Mouse (Mus musculus): ENCODE measurements around the gene Chchd3. TPM values are rescaled to one million over a fixed set of nuclear protein-coding genes. Genes with fewer than 3 reads are reported as not detected.

Chchd3 gene
- polyA plus RNA-seq, 1 experiment from 2014 or later: 125 TPM

DNA sequence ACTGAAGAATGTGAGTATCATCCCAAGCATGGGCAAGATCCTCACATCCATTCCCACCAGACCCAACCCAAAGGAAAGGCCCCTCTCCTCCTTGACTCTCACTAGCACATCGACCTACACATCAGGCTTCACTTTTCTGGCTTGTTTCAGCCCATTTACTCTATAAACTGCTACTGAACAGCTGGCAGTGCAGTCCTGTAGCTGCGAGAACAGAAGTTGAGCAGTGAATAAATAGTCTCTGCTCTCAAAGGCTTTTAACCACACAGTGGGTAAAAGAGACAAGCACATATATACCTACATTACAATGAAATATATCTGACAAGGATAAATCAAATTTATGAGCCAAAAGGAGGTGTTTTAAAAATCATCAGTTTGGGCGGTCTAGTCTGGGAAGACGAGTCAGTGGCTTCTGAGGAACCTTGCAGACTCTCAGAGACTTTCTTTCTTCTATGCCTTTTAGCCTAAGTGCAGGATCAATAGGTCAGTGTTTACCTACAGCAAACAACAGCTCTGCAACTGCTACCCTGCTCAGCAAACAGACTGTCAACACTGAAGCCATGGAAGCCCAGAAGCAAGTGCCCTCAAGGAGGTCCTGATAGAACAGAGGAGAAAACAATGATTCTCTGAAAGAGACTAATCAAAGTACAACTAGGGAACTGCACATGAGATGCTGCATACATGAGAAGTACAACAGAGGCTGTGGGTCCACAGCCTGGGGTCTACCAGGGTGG lies 19.5 kb downstream of the Chchd3 start:
- Histone ChIP-seq H3K9ac (ENCODE audit: low read length) (no peak overlapping the region), H3K27ac (ENCODE audit: low read depth) (no peak overlapping the region), H3K4me2 (ENCODE audit: low read length) (no peak overlapping the region), H3K4me3 (ENCODE audit: low read depth, low read length) (no peak overlapping the region), H3K9me3 (ENCODE audit: control insufficient read depth, low read length) (no peaks in the 10 kb centered on the region), H3K4me1 (replicated peaks; ENCODE audit: control insufficient read depth, insufficient read depth, low read length) (no peaks in the 10 kb centered on the region), H3K27me3 (replicated peaks; ENCODE audit: control insufficient read depth, insufficient read depth, low read length) (no peaks in the 10 kb centered on the region), H3K36me3 (ENCODE audit: control insufficient read depth, insufficient read depth, low read length) (peaks cover 14% of the 10 kb centered on the region; the same call in 1 of the 2 replicates)
- ATAC-seq (replicated peaks; ENCODE audit: low FRiP score, low TSS enrichment, low read depth): no peak
- WGBS: 80% methylated on average over 4 of the region's 4 CpGs
- no peak for DNase-seq (ENCODE audit: low spot score)

DNA sequence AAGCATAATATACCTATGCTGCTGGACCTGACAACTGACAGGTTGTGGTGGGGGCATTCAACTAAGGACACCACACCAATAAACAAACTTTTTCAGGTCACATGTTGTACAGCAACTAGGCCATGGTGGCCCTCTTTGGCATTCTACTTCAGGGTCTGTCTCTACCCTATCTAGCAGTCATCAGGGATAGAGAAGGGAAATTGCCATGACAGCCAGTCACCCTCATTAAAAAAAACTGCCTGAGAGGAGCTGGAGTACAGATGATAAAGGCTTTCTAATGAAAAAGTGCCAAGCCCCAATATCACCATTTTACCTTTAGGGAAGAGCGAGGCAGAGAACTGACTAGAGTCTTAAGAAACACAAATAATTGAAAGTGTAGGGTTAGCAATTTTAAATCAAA lies 27.5 kb downstream of the Chchd3 start:
- WGBS: 92% methylated on average over 1 of the region's 1 CpGs
- Histone ChIP-seq H3K36me3 (ENCODE audit: control insufficient read depth, insufficient read depth, low read length) (peaks cover 7% of the 10 kb centered on the region; the same call in 1 of the 2 replicates), H3K9ac (ENCODE audit: low read length) (no peak overlapping the region), H3K4me1 (replicated peaks; ENCODE audit: control insufficient read depth, insufficient read depth, low read length) (no peaks in the 10 kb centered on the region), H3K4me2 (ENCODE audit: low read length) (no peak overlapping the region), H3K4me3 (ENCODE audit: low read depth, low read length) (no peak overlapping the region), H3K27me3 (replicated peaks; ENCODE audit: control insufficient read depth, insufficient read depth, low read length) (no peaks in the 10 kb centered on the region), H3K27ac (ENCODE audit: low read depth) (no peak overlapping the region), H3K9me3 (ENCODE audit: control insufficient read depth, low read length) (no peaks in the 10 kb centered on the region)
- ATAC-seq (replicated peaks; ENCODE audit: low FRiP score, low TSS enrichment, low read depth): no peak
- no peak for DNase-seq (ENCODE audit: low spot score)

DNA sequence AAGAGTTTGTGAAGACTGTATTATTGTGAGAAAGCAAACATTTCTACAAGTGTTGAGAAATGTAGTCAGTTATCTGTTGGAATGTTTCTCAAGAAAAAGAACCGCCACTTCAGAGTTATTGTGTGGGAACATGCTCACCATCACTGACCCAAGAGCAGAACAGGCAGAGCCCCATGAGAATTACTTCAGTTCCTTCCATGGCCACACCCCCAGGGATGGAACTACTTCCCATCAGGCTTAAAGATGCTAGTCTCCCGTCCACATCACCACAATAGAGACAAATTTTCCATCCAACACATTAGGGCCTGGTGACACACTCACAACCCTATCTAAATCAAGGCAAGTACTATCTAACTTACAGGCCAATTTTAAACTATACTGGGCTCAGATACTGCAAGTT lies 28.4 kb downstream of the Chchd3 start:
- Histone ChIP-seq H3K9ac (ENCODE audit: low read length) (no peak overlapping the region), H3K27me3 (replicated peaks; ENCODE audit: control insufficient read depth, insufficient read depth, low read length) (no peaks in the 10 kb centered on the region), H3K4me1 (replicated peaks; ENCODE audit: control insufficient read depth, insufficient read depth, low read length) (no peaks in the 10 kb centered on the region), H3K27ac (ENCODE audit: low read depth) (no peak overlapping the region), H3K9me3 (ENCODE audit: control insufficient read depth, low read length) (no peaks in the 10 kb centered on the region), H3K4me2 (ENCODE audit: low read length) (no peak overlapping the region), H3K36me3 (ENCODE audit: control insufficient read depth, insufficient read depth, low read length) (peaks cover 3% of the 10 kb centered on the region; the same call in 1 of the 2 replicates), H3K4me3 (ENCODE audit: low read depth, low read length) (no peak overlapping the region)
- no peak for DNase-seq (ENCODE audit: low spot score)
- 78% methylated on average over 2 of the region's 2 CpGs for WGBS
- ATAC-seq (replicated peaks; ENCODE audit: low FRiP score, low TSS enrichment, low read depth): no peak

DNA sequence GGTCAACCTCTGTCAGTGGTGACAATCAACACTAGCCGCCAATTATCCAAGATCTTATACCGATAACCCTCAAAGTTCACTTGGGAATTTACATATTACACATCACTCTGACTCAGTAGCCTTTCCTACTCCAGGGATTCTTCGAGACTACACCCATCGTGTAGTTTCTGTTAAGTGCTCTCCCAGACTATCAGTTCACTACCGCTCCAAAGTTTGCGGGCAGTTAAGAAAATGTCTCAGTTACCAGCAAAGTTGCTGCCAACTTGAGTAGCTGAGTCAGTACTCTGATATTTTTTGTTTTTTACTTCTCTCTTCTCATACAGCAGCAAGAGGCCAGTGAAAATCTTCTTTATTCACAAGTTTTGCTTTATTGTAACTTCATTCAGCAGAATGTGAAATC lies 31.8 kb downstream of the Chchd3 start:
- Histone ChIP-seq H3K9ac (ENCODE audit: low read length) (no peak overlapping the region), H3K27me3 (replicated peaks; ENCODE audit: control insufficient read depth, insufficient read depth, low read length) (no peaks in the 10 kb centered on the region), H3K4me3 (ENCODE audit: low read depth, low read length) (no peak overlapping the region), H3K36me3 (ENCODE audit: control insufficient read depth, insufficient read depth, low read length) (no peaks in the 10 kb centered on the region), H3K4me2 (ENCODE audit: low read length) (no peak overlapping the region), H3K4me1 (replicated peaks; ENCODE audit: control insufficient read depth, insufficient read depth, low read length) (no peaks in the 10 kb centered on the region), H3K9me3 (ENCODE audit: control insufficient read depth, low read length) (no peaks in the 10 kb centered on the region), H3K27ac (ENCODE audit: low read depth) (no peak overlapping the region)
- DNase-seq (ENCODE audit: low spot score): no peak
- 94% methylated on average over 6 of the region's 6 CpGs for WGBS
- ATAC-seq (replicated peaks; ENCODE audit: low FRiP score, low TSS enrichment, low read depth): no peak

DNA sequence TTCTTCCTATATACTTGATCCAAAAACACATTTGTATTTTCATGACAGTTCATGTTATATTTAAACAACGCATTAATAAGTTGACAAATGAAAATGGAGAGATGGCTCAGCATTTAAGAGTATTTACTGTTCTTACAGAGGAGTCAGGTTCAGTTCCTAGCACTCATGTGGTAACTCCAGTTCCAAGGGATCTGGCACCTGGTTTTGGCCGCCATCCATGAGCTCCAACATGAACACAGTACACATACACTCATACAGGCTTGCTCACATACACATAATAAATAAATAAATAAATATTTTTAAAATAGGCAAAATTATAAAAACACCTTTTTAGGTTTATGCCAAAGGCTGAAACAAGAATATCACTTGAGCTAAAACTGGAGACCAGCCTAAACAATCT lies 35.0 kb downstream of the Chchd3 start:
- Histone ChIP-seq H3K4me3 (ENCODE audit: low read depth, low read length) (no peak overlapping the region), H3K27ac (ENCODE audit: low read depth) (no peak overlapping the region), H3K4me2 (ENCODE audit: low read length) (no peak overlapping the region), H3K9ac (ENCODE audit: low read length) (no peak overlapping the region), H3K4me1 (replicated peaks; ENCODE audit: control insufficient read depth, insufficient read depth, low read length) (no peaks in the 10 kb centered on the region), H3K27me3 (replicated peaks; ENCODE audit: control insufficient read depth, insufficient read depth, low read length) (no peaks in the 10 kb centered on the region), H3K36me3 (ENCODE audit: control insufficient read depth, insufficient read depth, low read length) (no peaks in the 10 kb centered on the region), H3K9me3 (ENCODE audit: control insufficient read depth, low read length) (no peaks in the 10 kb centered on the region)
- DNase-seq (ENCODE audit: low spot score) (no peak), ATAC-seq (replicated peaks; ENCODE audit: low FRiP score, low TSS enrichment, low read depth) (no peak)
- 93% methylated on average over 2 of the region's 2 CpGs for WGBS

DNA sequence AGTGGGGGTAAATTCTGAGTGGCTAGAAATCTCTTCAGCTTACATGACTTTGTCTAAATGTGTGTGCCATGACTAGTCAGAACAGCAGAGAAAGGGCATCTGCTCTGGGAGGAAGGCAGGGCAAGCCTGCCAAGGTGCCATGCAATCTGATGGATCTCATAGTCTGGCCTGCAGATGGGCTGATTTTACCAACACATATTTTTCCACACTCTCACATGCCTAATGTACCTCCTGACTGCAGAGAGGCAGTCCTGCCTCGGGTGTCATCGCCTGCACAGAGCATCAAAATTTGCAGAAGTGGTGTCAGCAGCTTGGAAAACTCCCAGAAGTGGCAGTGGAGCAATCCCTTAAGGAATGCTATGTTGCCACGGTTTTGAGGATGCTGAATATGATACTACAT lies 55.5 kb downstream of the Chchd3 start:
- H3K27ac ChIP-seq (ENCODE audit: low read depth): no peak overlapping the region
- H3K4me1 ChIP-seq (replicated peaks; ENCODE audit: control insufficient read depth, insufficient read depth, low read length): no peaks in the 10 kb centered on the region
- H3K9ac ChIP-seq (ENCODE audit: low read length): no peak overlapping the region
- no peaks in the 10 kb centered on the region for H3K27me3 ChIP-seq (replicated peaks; ENCODE audit: control insufficient read depth, insufficient read depth, low read length)
- ATAC-seq (replicated peaks; ENCODE audit: low FRiP score, low TSS enrichment, low read depth) (no peak), DNase-seq (ENCODE audit: low spot score) (no peak)
- WGBS: 75% methylated on average over 3 of the region's 3 CpGs
- H3K4me3 ChIP-seq (ENCODE audit: low read depth, low read length): no peak overlapping the region
- peaks cover 5% of the 10 kb centered on the region; the same call in 1 of the 2 replicates for H3K36me3 ChIP-seq (ENCODE audit: control insufficient read depth, insufficient read depth, low read length)
- H3K9me3 ChIP-seq (ENCODE audit: control insufficient read depth, low read length): no peaks in the 10 kb centered on the region
- no peak overlapping the region for H3K4me2 ChIP-seq (ENCODE audit: low read length)

DNA sequence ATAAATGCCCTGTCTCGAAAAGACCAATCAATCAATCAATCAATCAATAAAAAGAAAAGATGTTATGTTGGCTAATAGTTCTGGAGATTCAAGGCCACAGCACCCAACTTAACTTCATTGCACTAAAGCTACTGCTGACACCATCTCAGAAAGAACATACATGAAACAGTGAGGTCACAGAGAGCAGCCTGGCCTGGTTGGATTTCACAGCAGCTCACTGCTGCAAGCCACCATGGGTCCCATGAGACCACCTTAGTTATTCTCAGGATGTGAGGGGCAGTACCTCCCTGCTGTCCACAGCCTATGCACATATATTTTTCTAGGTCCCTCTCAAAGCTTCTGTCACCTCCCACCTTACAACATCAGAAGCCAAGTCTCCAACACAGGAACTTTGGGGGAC lies 57.1 kb downstream of the Chchd3 start:
- H3K4me2 ChIP-seq (ENCODE audit: low read length): no peak overlapping the region
- no peak for ATAC-seq (replicated peaks; ENCODE audit: low FRiP score, low TSS enrichment, low read depth)
- H3K9ac ChIP-seq (ENCODE audit: low read length): no peak overlapping the region
- WGBS: 70% methylated on average over 1 of the region's 1 CpGs
- H3K9me3 ChIP-seq (ENCODE audit: control insufficient read depth, low read length): no peaks in the 10 kb centered on the region
- no peaks in the 10 kb centered on the region for H3K4me1 ChIP-seq (replicated peaks; ENCODE audit: control insufficient read depth, insufficient read depth, low read length)
- no peak for DNase-seq (ENCODE audit: low spot score)
- H3K27me3 ChIP-seq (replicated peaks; ENCODE audit: control insufficient read depth, insufficient read depth, low read length): no peaks in the 10 kb centered on the region
- no peak overlapping the region for H3K27ac ChIP-seq (ENCODE audit: low read depth)
- peaks cover 5% of the 10 kb centered on the region; the same call in 1 of the 2 replicates for H3K36me3 ChIP-seq (ENCODE audit: control insufficient read depth, insufficient read depth, low read length)
- no peak overlapping the region for H3K4me3 ChIP-seq (ENCODE audit: low read depth, low read length)

DNA sequence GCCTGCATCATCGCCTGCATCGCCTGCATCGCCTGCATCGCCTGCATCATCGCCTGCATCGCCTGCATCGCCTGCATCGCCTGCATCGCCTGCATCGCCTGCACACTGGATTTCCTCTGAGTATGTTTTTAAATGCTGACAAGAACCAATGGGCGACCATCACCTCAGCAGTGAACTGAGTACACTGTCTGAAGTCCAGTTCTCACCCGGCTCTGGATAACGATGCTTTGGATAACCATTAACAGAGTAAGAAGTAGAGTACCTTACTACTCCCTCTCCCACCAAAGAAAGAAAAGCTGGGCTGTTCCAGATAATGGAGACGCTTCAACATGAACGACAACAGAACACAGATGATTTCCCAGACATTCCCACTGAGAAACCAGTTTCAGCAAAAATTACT lies 58.8 kb downstream of the Chchd3 start:
- DNase-seq (ENCODE audit: low spot score) (no peak), ATAC-seq (replicated peaks; ENCODE audit: low FRiP score, low TSS enrichment, low read depth) (no peak)
- WGBS: 91% methylated on average over 15 of the region's 15 CpGs
- Histone ChIP-seq H3K4me1 (replicated peaks; ENCODE audit: control insufficient read depth, insufficient read depth, low read length) (no peaks in the 10 kb centered on the region), H3K4me2 (ENCODE audit: low read length) (no peak overlapping the region), H3K9me3 (ENCODE audit: control insufficient read depth, low read length) (no peaks in the 10 kb centered on the region), H3K36me3 (ENCODE audit: control insufficient read depth, insufficient read depth, low read length) (no peaks in the 10 kb centered on the region), H3K9ac (ENCODE audit: low read length) (no peak overlapping the region), H3K4me3 (ENCODE audit: low read depth, low read length) (no peak overlapping the region), H3K27ac (ENCODE audit: low read depth) (no peak overlapping the region), H3K27me3 (replicated peaks; ENCODE audit: control insufficient read depth, insufficient read depth, low read length) (no peaks in the 10 kb centered on the region)

DNA sequence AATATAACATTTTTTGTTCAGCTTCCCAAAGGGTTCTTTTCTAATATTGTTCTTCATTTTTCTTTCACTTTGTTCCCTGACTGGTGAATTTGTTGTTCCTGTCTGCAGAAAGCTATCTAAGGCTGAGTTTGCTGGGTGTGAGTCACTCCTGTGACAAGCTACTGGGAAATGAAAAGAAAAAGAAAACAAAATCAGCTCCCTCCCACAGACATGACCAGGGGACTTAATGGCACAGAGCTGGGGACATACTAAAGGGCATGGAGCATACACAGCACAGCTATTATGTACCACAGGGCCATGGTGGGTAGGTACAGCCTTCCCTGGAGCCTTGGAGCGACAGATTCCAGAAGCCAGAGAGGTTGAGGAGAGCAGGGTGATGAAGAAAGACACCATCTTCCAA lies 63.5 kb downstream of the Chchd3 start:
- no peak overlapping the region for H3K4me2 ChIP-seq (ENCODE audit: low read length)
- H3K27ac ChIP-seq (ENCODE audit: low read depth): no peak overlapping the region
- WGBS: 91% methylated on average over 1 of the region's 1 CpGs
- H3K4me3 ChIP-seq (ENCODE audit: low read depth, low read length): no peak overlapping the region
- no peaks in the 10 kb centered on the region for H3K9me3 ChIP-seq (ENCODE audit: control insufficient read depth, low read length)
- DNase-seq (ENCODE audit: low spot score) (no peak), ATAC-seq (replicated peaks; ENCODE audit: low FRiP score, low TSS enrichment, low read depth) (no peak)
- no peak overlapping the region for H3K9ac ChIP-seq (ENCODE audit: low read length)
- no peaks in the 10 kb centered on the region for H3K36me3 ChIP-seq (ENCODE audit: control insufficient read depth, insufficient read depth, low read length)
- no peaks in the 10 kb centered on the region for H3K27me3 ChIP-seq (replicated peaks; ENCODE audit: control insufficient read depth, insufficient read depth, low read length)
- H3K4me1 ChIP-seq (replicated peaks; ENCODE audit: control insufficient read depth, insufficient read depth, low read length): no peaks in the 10 kb centered on the region

Data from intestine, embryonic 14.5 days (tissue).